Mouse (Mus musculus) lung, postnatal 4 days (tissue): ENCODE data around the gene Fam43a.

Source experiments
- DNase-seq, 2 experiments: peaks; one replicate each; pipeline ENCODE4 v3.0.0; 2021

Gene Fam43a

DNA sequence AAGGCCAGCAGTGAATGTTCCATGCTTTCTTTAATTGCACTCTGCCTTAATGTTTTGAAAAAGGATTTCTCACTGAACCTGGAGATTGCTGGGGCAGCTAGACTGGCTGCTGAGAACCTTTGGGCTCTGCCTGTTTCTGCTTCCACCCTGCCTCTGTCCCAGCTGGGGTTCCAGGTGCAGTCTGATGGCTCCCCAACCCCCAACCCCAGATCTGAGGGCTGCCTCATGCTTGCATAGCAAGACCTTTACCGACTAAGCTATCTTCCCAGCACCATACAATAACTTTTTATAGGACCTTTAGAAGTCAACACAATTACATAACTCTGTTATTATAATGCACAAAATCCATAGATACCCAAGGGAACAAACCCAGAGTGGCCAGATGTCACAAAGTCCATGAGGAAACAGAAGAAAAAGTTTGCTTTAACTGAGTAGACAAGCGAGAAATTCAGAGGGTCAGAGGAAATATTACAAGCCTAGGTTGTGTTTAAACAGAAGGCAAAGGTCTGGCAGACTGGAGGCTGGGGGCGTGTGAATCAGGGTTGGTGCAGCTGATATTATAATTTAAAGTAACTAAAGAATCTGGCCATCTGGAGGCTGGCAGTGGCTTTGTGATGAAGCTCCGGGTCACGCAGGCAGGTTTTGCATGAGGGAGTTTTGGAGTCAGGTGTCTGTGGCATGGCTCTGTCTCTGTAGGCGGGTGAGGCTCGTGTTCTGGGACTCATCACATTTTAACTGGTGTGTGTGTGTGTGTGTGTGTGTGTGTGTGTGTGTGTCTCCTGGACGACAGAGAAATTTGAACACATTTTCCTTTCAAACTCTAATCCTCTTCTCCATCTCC lies 34.6 kb downstream of the Fam43a start:
- no peak for DNase-seq

- DNase-seq = no peak
Measured at GRCm38 (mm10) chr16:30638586-30638985, 39.1 kb downstream of the Fam43a start.

DNA sequence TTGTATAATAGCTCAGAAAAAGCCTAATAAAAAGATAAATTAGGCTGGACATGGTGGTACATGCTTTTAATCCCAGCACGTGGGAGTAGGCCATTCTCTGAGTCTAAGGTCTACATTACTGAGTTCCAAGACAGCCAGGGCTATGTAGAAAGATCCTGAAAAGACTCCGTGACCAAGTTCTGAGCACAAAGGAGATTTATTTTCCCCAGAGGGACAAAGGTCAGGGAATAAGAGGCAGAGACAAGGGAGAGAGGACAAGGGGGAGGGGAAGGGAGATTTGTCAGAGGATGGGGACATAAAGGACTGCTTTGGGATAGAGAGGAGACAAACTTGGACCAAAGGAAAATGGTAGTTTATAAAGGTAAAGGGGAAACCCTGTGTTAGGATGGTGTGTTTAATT lies 41.1 kb downstream of the Fam43a start:
- DNase-seq = no peak

- no peak for DNase-seq
Measured at GRCm38 (mm10) chr16:30641408-30641807, 41.9 kb downstream of the Fam43a start.

GRCm38 (mm10) chr16:30642229-30642628 lies 42.7 kb downstream of the Fam43a start:
- no peak for DNase-seq

GRCm38 (mm10) chr16:30644981-30645380 lies 45.5 kb downstream of the Fam43a start:
- no peak for DNase-seq

DNA sequence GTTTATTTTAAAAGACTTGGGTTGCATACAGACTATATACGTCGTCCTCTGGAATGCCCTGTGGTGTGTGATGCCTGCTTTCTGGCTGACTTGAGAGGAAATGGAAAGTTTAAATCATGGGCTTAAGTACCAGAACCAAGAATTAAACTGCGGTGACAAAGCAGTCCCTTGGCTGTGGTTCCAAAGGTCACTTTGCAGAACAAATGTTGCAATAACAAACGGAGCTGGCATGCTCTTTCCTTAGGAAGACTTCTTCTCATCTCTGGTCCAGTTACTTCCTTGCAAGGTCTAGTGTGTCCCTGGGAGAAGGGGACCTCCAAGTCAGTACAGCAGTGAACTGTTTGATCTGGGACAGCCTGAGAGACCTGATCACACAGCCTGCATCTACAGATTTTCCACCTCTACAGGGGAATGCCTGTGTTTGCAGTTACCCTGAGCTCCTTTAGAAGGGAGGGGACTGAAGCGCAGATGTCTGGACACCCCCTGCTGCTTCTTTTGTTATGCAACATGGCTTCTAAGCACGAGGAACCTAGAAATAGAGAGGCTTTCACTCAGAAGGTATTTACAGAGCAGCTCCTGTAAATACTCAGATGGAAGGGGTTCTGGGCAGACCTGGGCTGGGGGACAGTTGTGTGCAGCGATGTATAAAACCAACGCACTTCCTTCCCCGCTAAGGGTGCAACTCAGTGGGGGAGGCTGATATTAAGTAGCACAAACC lies 46.5 kb downstream of the Fam43a start:
- no peak for DNase-seq

- DNase-seq = no peak
Measured at GRCm38 (mm10) chr16:30646856-30647255, 47.3 kb downstream of the Fam43a start.

GRCm38 (mm10) chr16:30651292-30651691 lies 51.8 kb downstream of the Fam43a start:
- no peak for DNase-seq
